ENCODE assay signal across 9 mouse cellular contexts in genomic region chr1:132921071-132921470, GRCm38 (mm10). TPM values are rescaled to one million over a fixed set of nuclear protein-coding genes. Genes with fewer than 3 reads are reported as not detected.
DNase-seq lines count a peak whose midpoint lies in the region; ATAC-seq lines count a peak whose summit lies in the region.
"Had no signal": no experiment of that assay in that cellular context is flagged by ENCODE, and none has a peak within 500 bp of the region (broad histone marks: within the 10 kb centered on the region; RNA-seq: fewer than 3 reads in every experiment).

No protein-coding gene starts in this region.

- intact Hi-C loops in heart, postnatal 10 days (cut with DNase I), result no loop called here

- no peak overlapping the region for H3K27ac ChIP-seq in heart, embryonic 14.5 days (replicated peaks in 1 of 2; ENCODE audit: control insufficient read depth in 1 of 2, insufficient read depth in 1 of 2, low read depth in 2 of 2, low read length in 2 of 2)
- no peak overlapping the region for H3K27ac ChIP-seq in embryonic facial prominence, embryonic 14.5 days (replicated peaks; ENCODE audit: low read depth, low read length)
- H3K27ac ChIP-seq in liver, embryonic 13.5 days, result no peak overlapping the region

- no peaks in the 10 kb centered on the region for H3K36me3 ChIP-seq in heart, embryonic 14.5 days (ENCODE audit: control insufficient read depth, insufficient read depth, low read length)
- H3K36me3 ChIP-seq in embryonic facial prominence, embryonic 14.5 days (ENCODE audit: control insufficient read depth, insufficient read depth, low read length), result no peaks in the 10 kb centered on the region
- H3K36me3 ChIP-seq in liver, embryonic 13.5 days, result no peaks in the 10 kb centered on the region

- no peak overlapping the region for H3K4me3 ChIP-seq in heart, embryonic 14.5 days (ENCODE audit: control insufficient read depth in 1 of 2, insufficient read depth in 1 of 2, low read depth in 1 of 2, low read length in 2 of 2)
- H3K4me3 ChIP-seq in embryonic facial prominence, embryonic 14.5 days (ENCODE audit: low read depth, low read length), result no peak overlapping the region
- no peak overlapping the region for H3K4me3 ChIP-seq in liver, embryonic 13.5 days (replicated peaks)

- H3K4me2 ChIP-seq in heart, embryonic 14.5 days (ENCODE audit: low read length), result peak overlapping the region; percentile 41
- H3K4me2 ChIP-seq in embryonic facial prominence, embryonic 14.5 days (ENCODE audit: low read depth, low read length), result peak overlapping the region; percentile 32; the same call in 1 of the 2 replicates
- H3K4me2 ChIP-seq in liver, embryonic 13.5 days, result peak overlapping the region; percentile 19; the same call in 1 of the 2 replicates

- H3K4me1 ChIP-seq in heart, embryonic 14.5 days (ENCODE audit: control insufficient read depth in 2 of 2, insufficient read depth in 2 of 2, low read length in 2 of 2), result peaks cover 2 to 13% of the 10 kb centered on the region in 2 experiments; a peak in 3 of 4 replicates
- H3K4me1 ChIP-seq in embryonic facial prominence, embryonic 14.5 days (ENCODE audit: control insufficient read depth, insufficient read depth, low read length), result peaks cover 7% of the 10 kb centered on the region; the same call in 1 of the 2 replicates
- no peaks in the 10 kb centered on the region for H3K4me1 ChIP-seq in liver, embryonic 13.5 days (replicated peaks)

- 20% methylated on average over 13 of the region's 13 CpGs for WGBS in heart, embryonic 14.5 days
- 11% methylated on average over 13 of the region's 13 CpGs for WGBS in embryonic facial prominence, embryonic 14.5 days
- WGBS in liver, embryonic 13.5 days (ENCODE audit: insufficient replicate concordance), result 14% methylated on average over 13 of the region's 13 CpGs

- peak; percentile 17; the same call in 1 of the 2 replicates for ATAC-seq in heart, embryonic 14.5 days (ENCODE audit: insufficient number of reproducible peaks, insufficient read depth, low FRiP score, low read depth)
- peak; percentile 24; the same call in 1 of the 2 replicates for ATAC-seq in embryonic facial prominence, embryonic 14.5 days (ENCODE audit: low read depth)
- no peak for ATAC-seq in liver, embryonic 13.5 days (ENCODE audit: low read depth)

- H3K9me3 ChIP-seq in heart, embryonic 14.5 days (ENCODE audit: control insufficient read depth, low read length), result no peaks in the 10 kb centered on the region
- no peaks in the 10 kb centered on the region for H3K9me3 ChIP-seq in embryonic facial prominence, embryonic 14.5 days (ENCODE audit: control insufficient read depth, low read length)
- no peaks in the 10 kb centered on the region for H3K9me3 ChIP-seq in liver, embryonic 13.5 days (replicated peaks)

- H3K9ac ChIP-seq in heart, embryonic 14.5 days (ENCODE audit: low read length), result no peak overlapping the region
- no peak overlapping the region for H3K9ac ChIP-seq in embryonic facial prominence, embryonic 14.5 days (ENCODE audit: low read depth, low read length)
- H3K9ac ChIP-seq in liver, embryonic 13.5 days, result no peak overlapping the region

- no peak for DNase-seq in heart, postnatal 10 days
- peak; percentile 57 for DNase-seq in ES-CJ7 (ENCODE audit: low read depth, low spot score)
- no peak for DNase-seq in embryonic facial prominence, embryonic 14.5 days (ENCODE audit: low spot score)
- DNase-seq in liver, embryonic 13.5 days, result no peak
- DNase-seq in cerebellum, adult 9-11 months, result no peak
- DNase-seq in thymus, postnatal 10 days (ENCODE audit: low spot score in 2 of 2), result no peak
- no peak for DNase-seq in heart, postnatal 4 days
- DNase-seq: gastrocnemius, postnatal 10 days had no signal

- H3K27me3 ChIP-seq in heart, embryonic 14.5 days (ENCODE audit: control insufficient read depth, insufficient read depth, low read length), result no peaks in the 10 kb centered on the region; the same call in 1 of the 2 replicates
- H3K27me3 ChIP-seq in embryonic facial prominence, embryonic 14.5 days (replicated peaks; ENCODE audit: control insufficient read depth, insufficient read depth, low read length), result no peaks in the 10 kb centered on the region; the same call in 1 of the 2 replicates
- 0 out of 2 replicates have a peak, but pooled peaks cover 3% of the 10 kb centered on the region for H3K27me3 ChIP-seq in liver, embryonic 13.5 days

RNA-seq across cellular contexts. Expression of gene Lrrn2, which starts 41.0 kb away (rescaled TPM):
- polyA plus RNA-seq in heart, embryonic 14.5 days (2014; fragmentation: Nextera tagmentation; extraction: Ambion mirVana), result 11.4 and 12.0 TPM in 2 replicates
- 1 to 10 TPM; 4.7 to 6.0 TPM for total RNA-seq in heart, postnatal 10 days (2021)
- 7.0 and 10.2 TPM in 2 replicates for polyA plus RNA-seq in embryonic facial prominence, embryonic 14.5 days (2014; fragmentation: Nextera tagmentation; extraction: Ambion mirVana)
- polyA plus RNA-seq in liver, embryonic 13.5 days (2015; fragmentation: Nextera tagmentation; extraction: Ambion mirVana), result 0.09 and 0.10 TPM in 2 replicates
- 1 to 10 TPM; 8.0 to 8.6 TPM for total RNA-seq in heart, postnatal 4 days (2021)
